Mouse (Mus musculus) intestine, postnatal 0 days (tissue): ENCODE measurements around the gene Parp16. TPM values are rescaled to one million over a fixed set of nuclear protein-coding genes. Genes with fewer than 3 reads are reported as not detected.
A peak's percentile ranks its signal among the peaks of the same experiment; 100 is the strongest.

ENCODE experiments used
- ATAC-seq: fragments of 200-750 bp; cut with Nextera tagmentation; 2 replicates; pipeline ENCODE4 v1.8.0; 2017; ENCODE audit warnings: mild to moderate bottlenecking, moderate TSS enrichment, moderate library complexity
- H3K27ac ChIP-seq: fragments of 300-500 bp; sonication (generic); 2 replicates; pipeline ENCODE4 v1.5.1; 2014; ENCODE audit warnings: mild to moderate bottlenecking, low read depth, low read length, moderate library complexity
- H3K27me3 ChIP-seq: fragments of 300-500 bp; sonication (generic); replicated peaks from 2 replicates; pipeline ENCODE4 v1.6.1; 2014; ENCODE audit warnings: low read length, mixed read lengths; ENCODE audit not compliant: control insufficient read depth, insufficient read depth
- H3K36me3 ChIP-seq: fragments of 300-500 bp; sonication (generic); 2 replicates; pipeline ENCODE4 v1.6.1; 2014; ENCODE audit warnings: mild to moderate bottlenecking, moderate library complexity; ENCODE audit not compliant: control insufficient read depth, insufficient read depth
- H3K4me1 ChIP-seq: fragments of 300-500 bp; sonication (generic); replicated peaks from 2 replicates; pipeline ENCODE4 v1.6.1; 2014; ENCODE audit warnings: antibody characterized with exemption, low read length, mixed read lengths; ENCODE audit not compliant: control insufficient read depth, insufficient read depth
- H3K4me2 ChIP-seq: fragments of 300-500 bp; sonication (generic); replicated peaks from 2 replicates; pipeline ENCODE4 v1.6.1; 2014; ENCODE audit warnings: low read depth, mild to moderate bottlenecking, moderate library complexity
- H3K4me3 ChIP-seq: fragments of 300-500 bp; sonication (generic); 2 replicates; pipeline ENCODE4 v1.5.1; 2014; ENCODE audit warnings: low read depth, low read length
- H3K9ac ChIP-seq: fragments of 300-500 bp; sonication (generic); 2 replicates; pipeline ENCODE4 v1.6.1; 2014; ENCODE audit warnings: mild to moderate bottlenecking, low read depth, low read length
- H3K9me3 ChIP-seq: fragments of 300-500 bp; sonication (generic); 2 replicates; pipeline ENCODE4 v1.6.1; 2016; ENCODE audit warnings: mixed run types; ENCODE audit not compliant: control insufficient read depth
- CTCF ChIP-seq: sonication (generic); IDR thresholded peaks from 2 replicates; pipeline ENCODE4 v1.5.1; 2016; ENCODE audit warnings: low read depth, mild to moderate bottlenecking, control low read depth, antibody characterized with exemption, moderate library complexity
- WGBS: fragments of 180-500 bp; shearing (Covaris S2); extraction: QIAGEN DNeasy Blood & Tissue Kit; methylation state at CpG from one replicate; pipeline ENCODE4 v1.1.7; 2014; 5-methylcytosine and 5-hydroxymethylcytosine counted together
- polyA plus RNA-seq: library from polyadenylated mRNA; unstranded; fragments of >200 nt; fragmentation: Nextera tagmentation; extraction: Ambion mirVana; gene quantifications from 2 replicates; pipeline ENCODE4 v1.2.1, GENCODE M21; 2015

Parp16 gene
- polyA plus RNA-seq, 1 experiment from 2014 or later = 9.9 TPM

GRCm38 (mm10) chr9:65191389-65191754 lies 3.8 kb upstream of the Parp16 start:
- ATAC-seq = no peak
- Histone ChIP-seq H3K27ac (peak overlapping the region; percentile 57), H3K9ac (no peak overlapping the region), H3K36me3 (no peaks in the 10 kb centered on the region), H3K4me3 (no peak overlapping the region), H3K27me3 (no peaks in the 10 kb centered on the region), H3K4me1 (peaks cover 7% of the 10 kb centered on the region), H3K9me3 (no peaks in the 10 kb centered on the region), H3K4me2 (peak overlapping the region; percentile 30)
- WGBS = 30% methylated on average over 2 of the region's 2 CpGs
- TF ChIP-seq CTCF = no peak

GRCm38 (mm10) chr9:65191755-65192469 lies 3.2 kb upstream of the Parp16 start:
- Histone ChIP-seq H3K9me3 (no peaks in the 10 kb centered on the region), H3K4me3 (no peak overlapping the region), H3K4me1 (peaks cover 7% of the 10 kb centered on the region), H3K9ac (no peak overlapping the region), H3K4me2 (peak overlapping the region; percentile 30), H3K36me3 (no peaks in the 10 kb centered on the region), H3K27me3 (no peaks in the 10 kb centered on the region), H3K27ac (peak overlapping the region; percentile 57)
- 35% methylated on average over 8 of the region's 8 CpGs for WGBS
- TF ChIP-seq CTCF = no peak
- ATAC-seq = no peak

GRCm38 (mm10) chr9:65193214-65193613 lies 1.9 kb upstream of the Parp16 start:
- no peak for ATAC-seq
- peaks cover 7% of the 10 kb centered on the region for H3K4me1 ChIP-seq
- H3K4me3 ChIP-seq = no peak overlapping the region
- H3K4me2 ChIP-seq = no peak overlapping the region
- TF ChIP-seq CTCF = no peak
- no peak overlapping the region for H3K9ac ChIP-seq
- H3K27me3 ChIP-seq = no peaks in the 10 kb centered on the region
- no peak overlapping the region for H3K27ac ChIP-seq
- 76% methylated on average over 12 of the region's 12 CpGs for WGBS
- no peaks in the 10 kb centered on the region for H3K36me3 ChIP-seq
- no peaks in the 10 kb centered on the region for H3K9me3 ChIP-seq

GRCm38 (mm10) chr9:65195621-65195981 lies 448 bp downstream of the Parp16 start:
- WGBS = 22% methylated on average over 8 of the region's 8 CpGs
- peak; percentile 44 for ATAC-seq
- no peak overlapping the region for H3K9ac ChIP-seq
- H3K27me3 ChIP-seq = no peaks in the 10 kb centered on the region
- peak overlapping the region; percentile 78 for H3K27ac ChIP-seq
- no peak overlapping the region for H3K4me3 ChIP-seq
- no peaks in the 10 kb centered on the region for H3K36me3 ChIP-seq
- TF ChIP-seq CTCF = no peak
- H3K4me1 ChIP-seq = peaks cover 7% of the 10 kb centered on the region
- no peaks in the 10 kb centered on the region for H3K9me3 ChIP-seq
- H3K4me2 ChIP-seq = no peak overlapping the region; the same call in 1 of the 2 replicates

GRCm38 (mm10) chr9:65195982-65196737 lies 1.0 kb downstream of the Parp16 start:
- Histone ChIP-seq H3K4me3 (no peak overlapping the region), H3K9me3 (no peaks in the 10 kb centered on the region), H3K27me3 (no peaks in the 10 kb centered on the region), H3K9ac (peak overlapping the region; percentile 45; the same call in 1 of the 2 replicates), H3K4me2 (peak overlapping the region; percentile 40), H3K27ac (peak overlapping the region; percentile 78), H3K4me1 (peaks cover 7% of the 10 kb centered on the region), H3K36me3 (no peaks in the 10 kb centered on the region)
- peak; percentile 90 for ATAC-seq
- WGBS = 6% methylated on average over 9 of the region's 9 CpGs
- TF ChIP-seq CTCF = no peak

- peak overlapping the region; percentile 40 for H3K4me2 ChIP-seq
- H3K27ac ChIP-seq = peak overlapping the region; percentile 78
- no peaks in the 10 kb centered on the region for H3K27me3 ChIP-seq
- TF ChIP-seq CTCF = peak; percentile 88
- H3K4me1 ChIP-seq = peaks cover 5% of the 10 kb centered on the region
- peak; percentile 74 for ATAC-seq
- H3K4me3 ChIP-seq = no peak overlapping the region
- no peaks in the 10 kb centered on the region for H3K9me3 ChIP-seq
- 13% methylated on average over 26 of the region's 26 CpGs for WGBS
- peak overlapping the region; percentile 45; the same call in 1 of the 2 replicates for H3K9ac ChIP-seq
- no peaks in the 10 kb centered on the region for H3K36me3 ChIP-seq
Observed at GRCm38 (mm10) chr9:65196738-65197569, 1.8 kb downstream of the Parp16 start.
